Mouse (Mus musculus) R1 (cell line): ENCODE measurements at regions not wholly inside any gene's neighbourhood (a gene's known extent, or its start where the extent isn't known, plus 50 kb on each side); places are given as distances from the start of the nearest gene placed in this dataset.

ENCODE experiments used
- DNase-seq: peaks from one replicate; pipeline ENCODE4 v3.0.0-alpha.2; 2018; ENCODE audit warnings: low read depth, low spot score

DNA sequence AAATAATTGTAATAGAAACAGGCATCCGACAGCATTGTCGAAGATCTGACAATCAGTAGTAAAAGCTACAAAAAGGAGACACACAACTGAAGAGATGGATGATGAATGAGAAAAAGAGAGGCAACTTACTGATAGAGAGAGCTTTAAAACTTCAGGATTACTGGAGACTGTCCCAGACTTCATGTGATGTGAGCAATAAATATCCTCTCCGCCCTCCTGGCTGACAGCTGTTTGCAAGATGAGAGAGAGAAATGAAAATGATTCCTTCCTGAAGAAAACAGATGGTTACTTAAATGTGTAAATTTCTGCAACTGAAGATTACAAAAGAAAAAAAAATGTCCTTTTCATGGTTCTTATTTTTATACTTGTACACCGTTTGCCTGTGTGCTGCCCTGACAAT, 306.7 kb upstream of the Ncam2 start:
- no peak for DNase-seq

DNA sequence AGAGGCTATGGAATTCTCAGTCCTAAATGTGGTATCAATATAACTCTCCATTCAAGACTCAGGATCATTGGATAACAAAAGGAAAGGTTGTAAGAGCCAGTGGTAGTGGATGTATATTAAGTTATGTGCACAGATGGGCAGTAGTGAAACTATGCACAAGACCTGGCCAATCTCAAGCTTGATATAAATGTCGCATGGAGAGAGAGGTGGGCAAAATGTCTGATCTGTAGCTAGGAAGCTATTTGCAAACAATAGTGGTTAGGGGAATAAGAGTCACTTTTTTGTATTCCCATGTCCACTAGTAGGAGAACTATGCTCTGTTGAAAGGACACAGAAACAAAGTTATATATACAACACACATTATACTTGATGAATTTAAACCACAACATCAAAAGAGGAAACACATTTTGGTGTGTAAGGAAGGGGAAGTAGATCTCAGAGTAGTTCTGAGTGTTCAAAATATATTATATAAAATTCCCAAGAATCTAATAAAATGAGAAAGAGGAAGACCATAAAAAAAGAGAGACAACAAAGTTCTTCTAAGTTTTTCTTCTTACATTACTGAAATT, 279.7 kb upstream of the Ncam2 start:
- DNase-seq, result no peak

DNA sequence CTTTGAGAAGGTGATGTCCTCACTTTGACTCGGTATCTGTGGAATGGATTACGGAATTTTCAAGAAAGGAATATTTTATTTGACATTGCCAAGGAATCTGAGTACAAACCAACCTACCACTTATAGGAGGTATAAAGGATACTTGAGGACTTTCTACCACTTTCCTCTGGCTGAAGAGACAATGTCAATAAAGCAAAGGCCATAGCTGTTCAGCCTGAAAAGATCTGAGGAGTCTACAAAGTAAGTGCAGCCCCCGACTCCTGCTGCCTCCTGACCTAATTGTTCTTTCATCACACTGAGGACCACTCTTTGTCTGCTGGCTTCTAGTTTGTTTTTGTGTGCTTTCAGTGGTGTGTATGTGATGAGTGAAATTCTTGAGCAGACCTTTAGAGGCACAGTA, 269.5 kb upstream of the Ncam2 start:
- no peak for DNase-seq

DNA sequence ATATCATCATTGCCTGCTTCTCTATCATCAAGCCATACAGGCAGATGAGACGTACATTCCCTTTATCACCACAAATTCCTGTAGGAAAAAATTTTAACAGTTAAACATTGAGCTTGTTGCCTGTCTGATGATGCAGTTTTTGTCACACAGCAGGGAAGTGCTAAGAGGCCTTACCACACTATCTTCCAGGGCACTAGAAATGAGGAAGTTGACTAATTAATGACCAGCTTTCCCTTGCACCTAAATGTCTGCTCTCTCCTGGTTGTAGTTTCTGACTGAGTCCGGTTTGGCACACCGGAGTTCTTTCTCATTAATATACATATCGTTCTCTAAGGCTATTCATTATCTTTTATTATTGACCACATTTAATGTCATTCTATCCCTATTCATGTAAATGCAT, 269.0 kb upstream of the Ncam2 start:
- no peak for DNase-seq

DNA sequence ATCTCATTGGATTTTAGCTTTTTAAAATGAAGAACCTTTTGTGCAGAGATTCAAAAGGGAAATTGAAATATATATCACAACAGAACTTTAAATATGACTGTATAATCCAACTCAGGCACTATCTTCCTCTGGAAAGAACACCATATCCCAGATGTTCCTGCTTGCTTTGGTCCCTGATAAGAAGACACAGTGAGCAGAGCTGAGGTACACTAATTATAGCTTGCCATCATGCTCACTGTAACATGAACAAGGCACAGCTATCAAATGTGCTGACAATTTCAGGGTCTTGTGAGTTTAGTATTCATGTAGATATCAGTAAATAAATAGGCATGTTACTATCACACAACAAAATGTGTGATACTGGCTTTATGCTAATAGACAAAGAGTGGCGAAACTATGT, 264.8 kb upstream of the Ncam2 start:
- DNase-seq, result no peak

DNA sequence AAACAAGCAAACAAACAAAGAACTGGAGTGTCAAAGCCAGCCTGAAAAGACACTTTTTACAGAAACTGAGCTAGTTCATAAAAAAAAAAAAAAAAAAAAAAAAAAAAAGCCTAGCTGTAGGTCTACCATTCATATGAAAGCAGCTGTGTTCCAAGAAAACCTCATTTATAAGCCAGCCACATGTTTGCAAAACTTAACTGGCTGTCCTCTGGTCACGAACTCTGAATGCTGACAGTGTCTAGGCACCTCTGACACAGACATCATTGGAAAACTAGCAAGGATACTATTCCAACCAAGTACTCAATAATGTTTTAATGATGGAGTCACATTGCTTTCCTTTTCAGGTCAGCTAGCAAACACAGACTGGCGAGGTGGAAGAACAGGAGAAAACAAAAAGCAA, 238.4 kb upstream of the Ncam2 start:
- no peak for DNase-seq

DNA sequence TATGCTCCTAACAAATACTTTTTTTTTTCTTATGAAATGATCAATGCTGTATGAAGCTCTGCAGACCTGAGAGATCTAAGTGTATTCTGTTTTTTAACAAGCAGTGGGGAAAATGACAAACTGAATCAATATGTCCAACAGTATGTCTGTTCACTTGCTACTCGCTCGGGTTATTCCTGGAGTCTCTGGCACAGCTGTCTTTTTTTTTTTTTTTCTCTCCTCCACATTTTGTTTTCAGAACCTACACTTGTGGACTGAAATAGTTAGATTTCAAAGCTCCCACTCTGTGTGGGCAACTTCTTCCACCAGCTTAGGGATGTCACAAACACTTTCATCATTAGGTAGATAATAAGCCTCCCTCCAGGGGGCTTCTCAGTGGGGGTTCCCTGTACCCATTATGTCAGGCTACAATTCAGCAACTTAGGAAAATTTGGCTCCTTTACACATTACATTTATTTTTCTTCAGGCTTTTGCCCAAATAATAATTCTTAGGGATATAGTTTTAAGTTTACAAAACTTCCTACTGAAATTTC, 218.9 kb upstream of the Ncam2 start:
- peak; percentile 1 for DNase-seq

DNA sequence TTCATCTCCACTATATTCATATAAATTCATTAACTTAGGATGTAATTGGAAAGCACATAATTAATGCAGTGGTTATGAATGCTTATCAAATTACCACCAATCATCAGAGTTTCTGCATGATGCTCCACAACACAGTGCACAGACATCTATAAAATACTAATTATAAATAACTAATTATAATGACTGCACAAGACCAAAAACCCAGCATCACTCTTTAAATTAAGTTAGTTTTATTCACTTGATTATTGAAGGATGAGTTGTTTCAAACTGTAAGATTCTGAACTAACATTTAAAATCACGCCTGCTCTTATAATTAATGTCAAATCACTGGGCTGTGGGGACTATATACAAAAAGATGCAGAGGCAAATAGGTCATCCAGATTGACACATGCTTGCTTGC, 212.7 kb upstream of the Ncam2 start:
- DNase-seq, result no peak

DNA sequence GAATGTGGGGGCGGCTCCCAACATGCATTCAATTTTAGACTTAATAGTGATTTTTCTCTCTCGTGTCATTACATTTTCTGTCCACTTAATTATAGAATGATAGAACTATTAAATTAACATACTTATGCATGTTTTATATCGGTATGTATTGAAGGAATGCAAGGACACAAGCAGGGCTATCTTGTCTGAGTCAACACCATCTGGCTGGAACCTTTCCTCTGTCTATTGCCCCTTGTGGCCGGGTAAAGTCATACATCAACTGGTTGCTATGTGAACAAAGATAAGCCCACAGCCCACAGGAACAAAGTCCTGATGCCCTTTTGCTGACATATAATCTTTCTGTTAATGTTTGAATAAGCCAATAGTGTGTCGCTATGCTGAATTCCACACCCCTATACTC, 163.7 kb upstream of the Ncam2 start:
- peak; percentile 66 for DNase-seq

DNA sequence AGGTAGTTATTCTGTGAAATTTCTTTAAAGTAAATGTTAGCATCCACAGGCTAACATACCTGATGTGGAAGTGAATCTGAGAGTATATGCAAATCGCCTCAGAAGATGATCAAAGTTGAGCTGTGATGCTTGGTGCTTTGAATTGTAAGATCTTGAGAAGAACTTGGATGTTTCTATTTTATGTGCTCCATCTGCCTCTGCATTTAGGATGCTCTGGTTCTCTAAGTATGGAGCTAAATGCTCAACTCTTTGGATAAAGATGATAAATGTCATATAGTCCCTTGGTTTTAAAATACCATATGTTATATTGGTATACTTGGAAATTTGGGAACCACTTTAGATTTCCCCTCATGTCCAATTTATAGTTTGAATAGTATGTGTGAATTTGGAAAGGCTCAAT, 159.2 kb upstream of the Ncam2 start:
- no peak for DNase-seq

DNA sequence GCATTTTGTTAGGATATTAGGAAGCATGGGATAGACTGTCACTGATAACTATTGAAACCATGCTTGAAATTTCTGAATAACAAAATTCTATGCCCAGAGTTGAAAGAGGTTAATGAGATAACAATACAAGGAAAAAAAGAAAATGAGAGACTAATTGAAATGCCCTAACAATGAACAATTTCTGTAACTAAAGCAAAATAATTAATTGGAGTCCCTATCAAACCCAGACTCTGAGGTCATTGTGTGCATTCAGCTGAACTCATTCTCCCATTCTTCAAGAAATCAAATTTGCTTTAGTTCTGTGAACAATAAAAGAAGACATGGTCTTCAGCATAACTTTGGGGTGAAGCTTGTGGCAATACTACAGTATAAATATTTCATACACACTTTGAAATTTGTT, 154.8 kb upstream of the Ncam2 start:
- no peak for DNase-seq

DNA sequence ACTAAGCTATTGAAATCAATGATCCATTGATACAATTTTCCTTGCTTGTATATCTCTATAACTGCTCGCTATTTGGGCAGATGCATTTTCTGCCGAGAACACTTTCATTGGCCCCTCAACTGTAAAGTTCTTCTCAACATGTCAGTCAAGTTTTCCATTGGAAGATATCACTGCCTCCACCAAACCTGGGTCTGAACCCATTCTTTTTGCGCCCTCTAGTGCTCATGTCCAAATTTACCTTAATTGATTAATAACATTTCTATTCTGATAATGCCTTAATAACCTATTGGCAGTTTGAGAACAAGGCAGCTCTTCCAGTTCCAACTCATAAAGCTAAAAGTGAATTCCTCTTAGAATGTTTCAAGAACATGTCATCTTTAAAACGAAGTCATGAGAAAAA, 132.2 kb upstream of the Ncam2 start:
- peak; percentile 13 for DNase-seq
